Mouse (Mus musculus) hindbrain, embryonic 14.5 days (tissue): ENCODE measurements at regions not wholly inside any gene's neighbourhood (a gene's known extent, or its start where the extent isn't known, plus 50 kb on each side); places are given as distances from the start of the nearest gene placed in this dataset. TPM values are rescaled to one million over a fixed set of nuclear protein-coding genes. Genes with fewer than 3 reads are reported as not detected.

Source experiments
- microRNA counts: library from miRNA; unstranded; fragments of <30 nt; microRNA quantifications from one replicate; lab custom pipeline; 2016
- microRNA-seq: library from miRNA; unstranded; fragments of <30 nt; microRNA quantifications from one replicate; pipeline ENCODE4, GENCODE M21; 2016

MicroRNAs in the stretch of these regions (microRNA counts, 519-probe panel; counts per million panel counts)
- microRNA mmu-miR-1193 (lab: Ali Mortazavi, UCI) (not detected), microRNA mmu-miR-1197 (lab: Ali Mortazavi, UCI) (not detected), microRNA mmu-miR-134 (lab: Ali Mortazavi, UCI) (4,150 counts per million, percentile 32 among the panel's probes with 10 or more counts), microRNA mmu-miR-154 (lab: Ali Mortazavi, UCI) (5,675 counts per million, percentile 72 among the panel's probes with 10 or more counts), microRNA mmu-miR-299 (lab: Ali Mortazavi, UCI) (not detected), microRNA mmu-miR-300 (lab: Ali Mortazavi, UCI) (5,431 counts per million, percentile 66 among the panel's probes with 10 or more counts), microRNA mmu-miR-3072 (lab: Ali Mortazavi, UCI) (not detected), microRNA mmu-miR-323-3p (lab: Ali Mortazavi, UCI) (5,654 counts per million, percentile 71 among the panel's probes with 10 or more counts), microRNA mmu-miR-323-5p (lab: Ali Mortazavi, UCI) (not detected), microRNA mmu-miR-329 (lab: Ali Mortazavi, UCI) (5,601 counts per million, percentile 70 among the panel's probes with 10 or more counts), microRNA mmu-miR-369-3p (lab: Ali Mortazavi, UCI) (5,887 counts per million, percentile 75 among the panel's probes with 10 or more counts), microRNA mmu-miR-369-5p (lab: Ali Mortazavi, UCI) (4,267 counts per million, percentile 36 among the panel's probes with 10 or more counts), microRNA mmu-miR-376a (lab: Ali Mortazavi, UCI) (6,363 counts per million, percentile 85 among the panel's probes with 10 or more counts), microRNA mmu-miR-376b (lab: Ali Mortazavi, UCI) (6,797 counts per million, percentile 91 among the panel's probes with 10 or more counts), microRNA mmu-miR-376c (lab: Ali Mortazavi, UCI) (5,580 counts per million, percentile 70 among the panel's probes with 10 or more counts), microRNA mmu-miR-377 (lab: Ali Mortazavi, UCI) (5,495 counts per million, percentile 68 among the panel's probes with 10 or more counts), microRNA mmu-miR-379 (lab: Ali Mortazavi, UCI) (2,890 counts per million, percentile 11 among the panel's probes with 10 or more counts), microRNA mmu-miR-380-3p (lab: Ali Mortazavi, UCI) (not detected), microRNA mmu-miR-380-5p (lab: Ali Mortazavi, UCI) (not detected), microRNA mmu-miR-381 (lab: Ali Mortazavi, UCI) (4,966 counts per million, percentile 54 among the panel's probes with 10 or more counts), microRNA mmu-miR-382 (lab: Ali Mortazavi, UCI) (6,215 counts per million, percentile 82 among the panel's probes with 10 or more counts), microRNA mmu-miR-409-3p (lab: Ali Mortazavi, UCI) (4,076 counts per million, percentile 29 among the panel's probes with 10 or more counts), microRNA mmu-miR-409-5p (lab: Ali Mortazavi, UCI) (3,843 counts per million, percentile 24 among the panel's probes with 10 or more counts), microRNA mmu-miR-410 (lab: Ali Mortazavi, UCI) (6,395 counts per million, percentile 86 among the panel's probes with 10 or more counts), microRNA mmu-miR-411 (lab: Ali Mortazavi, UCI) (4,044 counts per million, percentile 28 among the panel's probes with 10 or more counts), microRNA mmu-miR-412 (lab: Ali Mortazavi, UCI) (not detected), microRNA mmu-miR-453 (lab: Ali Mortazavi, UCI) (not detected), microRNA mmu-miR-485 (lab: Ali Mortazavi, UCI) (not detected), microRNA mmu-miR-487b (lab: Ali Mortazavi, UCI) (5,918 counts per million, percentile 78 among the panel's probes with 10 or more counts), microRNA mmu-miR-494 (lab: Ali Mortazavi, UCI) (not detected), microRNA mmu-miR-495 (lab: Ali Mortazavi, UCI) (6,204 counts per million, percentile 81 among the panel's probes with 10 or more counts), microRNA mmu-miR-496 (lab: Ali Mortazavi, UCI) (not detected), microRNA mmu-miR-539 (lab: Ali Mortazavi, UCI) (1,196 counts per million, percentile 1 among the panel's probes with 10 or more counts), microRNA mmu-miR-541 (lab: Ali Mortazavi, UCI) (4,796 counts per million, percentile 47 among the panel's probes with 10 or more counts), microRNA mmu-miR-543 (lab: Ali Mortazavi, UCI) (5,506 counts per million, percentile 68 among the panel's probes with 10 or more counts), microRNA mmu-miR-544 (lab: Ali Mortazavi, UCI) (not detected), microRNA mmu-miR-654-3p (lab: Ali Mortazavi, UCI) (not detected), microRNA mmu-miR-654-5p (lab: Ali Mortazavi, UCI) (not detected), microRNA mmu-miR-666-3p (lab: Ali Mortazavi, UCI) (not detected), microRNA mmu-miR-666-5p (lab: Ali Mortazavi, UCI) (not detected), microRNA mmu-miR-667 (lab: Ali Mortazavi, UCI) (4,119 counts per million, percentile 31 among the panel's probes with 10 or more counts), microRNA mmu-miR-668 (lab: Ali Mortazavi, UCI) (not detected), microRNA mmu-miR-679 (lab: Ali Mortazavi, UCI) (not detected), microRNA mmu-miR-758 (lab: Ali Mortazavi, UCI) (not detected), microRNA mmu-miR-882 (lab: Ali Mortazavi, UCI) (not detected)

Small RNA genes in the stretch of these regions (microRNA-seq; reads per million reads assigned to microRNA genes)
- not detected for gene Gm24321
- gene Gm25252 = not detected
- not detected for gene Gm25750
- gene Gm27379 = not detected
- gene Gm44322 = not detected
- gene Mir1193 = 537 reads per million, percentile 72 among the genes with 10 or more reads in this experiment
- 2.7 reads per million, percentile 10 among the genes with 10 or more reads in this experiment for gene Mir1197
- 1,107 reads per million, percentile 79 among the genes with 10 or more reads in this experiment for gene Mir134
- 1,903 reads per million, percentile 81 among the genes with 10 or more reads in this experiment for gene Mir154
- gene Mir299a = not detected
- not detected for gene Mir299b
- gene Mir300 = 1,258 reads per million, percentile 80 among the genes with 10 or more reads in this experiment
- 37.9 reads per million, percentile 40 among the genes with 10 or more reads in this experiment for gene Mir3072
- gene Mir323 = 1,294 reads per million, percentile 80 among the genes with 10 or more reads in this experiment
- gene Mir329 = 227 reads per million, percentile 61 among the genes with 10 or more reads in this experiment
- gene Mir369 = 7,664 reads per million, percentile 95 among the genes with 10 or more reads in this experiment
- not detected for gene Mir376a
- 633 reads per million, percentile 74 among the genes with 10 or more reads in this experiment for gene Mir376b
- 703 reads per million, percentile 74 among the genes with 10 or more reads in this experiment for gene Mir376c
- 78.6 reads per million, percentile 49 among the genes with 10 or more reads in this experiment for gene Mir377
- gene Mir379 = 3,331 reads per million, percentile 87 among the genes with 10 or more reads in this experiment
- gene Mir380 = not detected
- gene Mir381 = 5,599 reads per million, percentile 92 among the genes with 10 or more reads in this experiment
- 7,294 reads per million, percentile 95 among the genes with 10 or more reads in this experiment for gene Mir382
- gene Mir409 = not detected
- 191 reads per million, percentile 59 among the genes with 10 or more reads in this experiment for gene Mir410
- 8,670 reads per million, percentile 95 among the genes with 10 or more reads in this experiment for gene Mir411
- 122 reads per million, percentile 53 among the genes with 10 or more reads in this experiment for gene Mir412
- gene Mir453 = not detected
- 322 reads per million, percentile 66 among the genes with 10 or more reads in this experiment for gene Mir485
- 35,120 reads per million, percentile 99 among the genes with 10 or more reads in this experiment for gene Mir487b
- 157 reads per million, percentile 55 among the genes with 10 or more reads in this experiment for gene Mir494
- 177 reads per million, percentile 57 among the genes with 10 or more reads in this experiment for gene Mir495
- 342 reads per million, percentile 67 among the genes with 10 or more reads in this experiment for gene Mir496a
- not detected for gene Mir539
- 3,837 reads per million, percentile 88 among the genes with 10 or more reads in this experiment for gene Mir541
- 448 reads per million, percentile 70 among the genes with 10 or more reads in this experiment for gene Mir543
- 23.7 reads per million, percentile 36 among the genes with 10 or more reads in this experiment for gene Mir544
- gene Mir654 = not detected
- 161 reads per million, percentile 56 among the genes with 10 or more reads in this experiment for gene Mir666
- gene Mir667 = 181 reads per million, percentile 58 among the genes with 10 or more reads in this experiment
- 190 reads per million, percentile 59 among the genes with 10 or more reads in this experiment for gene Mir668
- gene Mir679 = 63.9 reads per million, percentile 47 among the genes with 10 or more reads in this experiment
- gene Mir758 = 50.0 reads per million, percentile 44 among the genes with 10 or more reads in this experiment
- gene Mir882 = not detected
